Mouse (Mus musculus) frontal cortex, adult 2 months (tissue): ENCODE results near the gene Olfr811. TPM values are rescaled to one million over a fixed set of nuclear protein-coding genes. Genes with fewer than 3 reads are reported as not detected.

Experiments used
- DNase-seq, 2 experiments: peaks; one replicate each; pipeline ENCODE4 v3.0.0; 2022; ENCODE audit warnings: low spot score in 1 of 2; ENCODE audit errors: extremely low spot score in 1 of 2
- polyA plus RNA-seq: library from polyadenylated mRNA; depleted of rRNA; stranded (reverse); fragments of >200 nt; gene quantifications from 2 replicates; pipeline ENCODE4 v1.2.3, GENCODE M21; 2012; rRNA removed

The Olfr811 gene
- not detected in 2 replicates for polyA plus RNA-seq

DNA sequence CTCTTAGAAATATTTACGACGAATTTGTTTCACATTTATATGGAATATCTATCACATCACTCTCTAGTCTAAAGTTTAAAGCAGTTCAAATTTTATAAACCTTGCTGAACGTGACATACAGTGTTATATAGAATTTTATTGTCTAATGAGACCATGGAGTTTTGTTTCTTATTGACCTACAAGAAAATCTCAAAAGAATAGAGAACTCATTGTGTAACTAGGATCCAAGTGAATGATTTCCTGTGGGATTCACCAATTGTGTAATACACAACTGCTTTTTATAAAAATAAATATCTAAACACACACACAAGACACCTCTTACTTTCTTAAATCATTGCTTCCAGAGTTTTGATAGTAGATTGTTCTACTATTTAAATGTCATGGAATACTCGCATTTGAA lies at the start of gene Olfr811:
Olfr811 (minus strand) TSS at position 101 of the 400 bp plus-strand sequence.
- DNase-seq: no peak

DNA sequence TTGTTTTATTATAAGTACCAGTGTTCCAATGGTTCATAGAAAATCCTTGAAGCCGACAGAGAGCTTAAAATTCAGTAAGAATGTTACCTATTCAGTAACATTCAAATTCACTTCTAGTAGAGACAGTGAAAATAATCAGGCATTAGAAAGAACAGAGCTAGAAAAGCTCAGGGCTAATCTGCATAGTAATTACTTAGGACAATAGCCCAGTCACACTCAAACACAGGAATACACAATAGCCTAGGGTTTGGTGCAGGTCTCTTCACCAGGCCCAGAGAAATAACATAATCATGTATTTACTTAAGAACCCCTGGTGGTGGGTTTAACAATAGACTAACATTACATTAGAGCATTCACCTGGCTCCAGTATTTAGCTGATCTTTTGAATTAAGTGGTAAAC lies 43.1 kb upstream of the Olfr811 start:
- no peak for DNase-seq

GRCm38 (mm10) chr10:129845994-129846393 lies 41.8 kb upstream of the Olfr811 start, which contains the start of gene Olfr812:
Gene Olfr812, minus strand, starts transcription at chr10:129846094.
- peak in 1 of 2 experiments; percentile 1 for DNase-seq

DNA sequence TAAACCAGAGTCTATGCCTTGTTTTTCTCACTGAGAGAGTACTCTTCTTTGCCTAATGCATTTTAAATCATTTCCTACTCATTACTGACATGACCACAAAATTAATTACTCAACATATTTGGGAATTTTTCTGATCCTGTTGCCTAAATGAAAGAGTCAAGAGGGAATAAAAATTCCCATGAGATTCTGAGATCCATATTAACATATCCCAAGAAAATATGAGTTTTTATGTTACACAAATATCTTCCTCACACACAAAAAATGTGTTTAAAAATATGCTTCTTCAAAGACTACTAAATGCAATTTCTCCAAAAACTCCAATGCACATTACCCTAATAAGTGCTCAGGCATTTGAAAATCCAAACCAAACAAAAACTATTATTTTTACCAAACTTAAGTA lies 9.4 kb downstream of the Olfr811 start, which contains the start of gene Olfr810:
Olfr810 (minus strand) TSS at position 101 of the 400 bp plus-strand sequence.
- DNase-seq: no peak

DNA sequence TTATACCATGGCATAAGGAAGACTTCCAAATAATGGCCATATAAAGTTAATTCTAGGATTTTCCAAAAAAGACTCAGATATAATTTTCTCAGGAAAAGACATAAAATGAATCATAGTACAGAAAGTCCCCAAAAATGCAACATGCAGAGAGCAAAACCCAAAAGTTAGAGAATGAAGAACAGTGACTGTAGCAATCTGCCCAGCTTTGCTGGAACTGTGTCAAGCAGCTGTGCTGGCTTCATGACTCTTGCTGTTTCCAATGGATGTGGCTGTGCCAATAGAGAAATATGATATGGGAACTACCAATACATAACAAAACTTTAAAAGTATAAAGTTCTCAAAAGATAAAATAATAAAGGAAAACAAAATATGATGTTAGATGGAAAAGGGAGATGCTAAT lies 26.1 kb downstream of the Olfr811 start:
- no peak for DNase-seq

DNA sequence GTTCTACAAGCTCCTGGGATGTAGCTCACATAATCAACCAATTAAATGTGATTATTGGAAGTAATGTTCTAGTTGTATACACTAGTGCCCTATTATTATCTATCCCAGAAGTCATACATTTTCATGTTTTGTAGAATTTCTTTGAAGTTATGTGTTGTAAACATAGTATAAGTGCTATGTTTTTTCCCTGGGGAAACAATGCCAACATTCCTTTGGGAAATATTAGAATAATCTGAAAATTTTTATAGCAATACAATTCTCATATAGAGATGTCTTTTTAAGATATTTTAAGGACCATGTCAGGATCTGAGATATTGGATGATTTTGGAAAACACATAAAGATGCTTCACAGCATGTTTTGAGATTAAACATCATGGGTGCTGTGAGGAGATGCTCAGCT lies 29.9 kb downstream of the Olfr811 start, which contains the start of gene Olfr809:
Olfr809 (plus strand) TSS at position 301 of the 400 bp plus-strand sequence.
- DNase-seq: no peak

- DNase-seq: no peak
Observed at GRCm38 (mm10) chr10:129765182-129765581, 39.0 kb downstream of the Olfr811 start, which contains the start of gene Olfr808. Gene Olfr808, plus strand, starts transcription at chr10:129765482.

DNA sequence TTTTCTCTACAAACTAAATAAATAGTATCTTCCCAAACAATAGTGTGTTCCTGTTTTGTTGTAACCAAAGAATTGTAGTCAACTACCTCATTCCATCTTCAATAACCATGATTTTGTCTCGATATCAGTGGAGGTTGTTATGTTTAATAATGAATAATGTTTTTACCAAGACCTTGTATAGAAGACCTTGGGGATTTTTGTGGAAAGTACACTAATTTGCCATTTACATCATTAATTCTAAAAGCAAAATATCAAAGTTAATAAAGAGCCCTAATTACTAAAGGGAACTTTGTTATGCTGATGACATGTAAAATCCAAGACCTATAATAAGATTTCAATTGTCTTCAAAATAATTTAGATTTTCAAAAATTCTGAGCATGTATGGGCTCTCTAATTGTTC lies 46.5 kb downstream of the Olfr811 start, which contains the start of gene Olfr807:
Olfr807 (minus strand) TSS at position 101 of the 400 bp plus-strand sequence.
- no peak for DNase-seq

Other genes starting within 250 kb of the Olfr811 start
- not detected in 2 replicates for gene Olfr794, start 236.7 kb downstream of the Olfr811 start, polyA plus RNA-seq
- not detected in 2 replicates for gene Olfr796, start 191.8 kb downstream of the Olfr811 start, polyA plus RNA-seq
- gene Olfr798, start 176.5 kb downstream of the Olfr811 start, polyA plus RNA-seq: not detected in 2 replicates
- gene Olfr799, start 166.9 kb downstream of the Olfr811 start, polyA plus RNA-seq: not detected in 2 replicates
- gene Olfr800, start 146.7 kb downstream of the Olfr811 start, polyA plus RNA-seq: not detected in 2 replicates
- 0.04 TPM in 1 of 2 replicates, not detected in the other for gene Olfr801, start 130.5 kb downstream of the Olfr811 start, polyA plus RNA-seq
- gene Olfr802, start 116.2 kb downstream of the Olfr811 start, polyA plus RNA-seq: not detected in 2 replicates
- not detected in 2 replicates for gene Olfr803, start 110.1 kb downstream of the Olfr811 start, polyA plus RNA-seq
- not detected in 2 replicates for gene Olfr804, start 101.2 kb downstream of the Olfr811 start, polyA plus RNA-seq
- gene Olfr805, start 75.0 kb downstream of the Olfr811 start, polyA plus RNA-seq: not detected in 2 replicates
- gene Olfr806, start 62.5 kb downstream of the Olfr811 start, polyA plus RNA-seq: not detected in 2 replicates
- gene Olfr807, start 46.6 kb downstream of the Olfr811 start, polyA plus RNA-seq: not detected in 2 replicates
- gene Olfr808, start 38.9 kb downstream of the Olfr811 start, polyA plus RNA-seq: not detected in 2 replicates
- not detected in 2 replicates for gene Olfr809, start 29.8 kb downstream of the Olfr811 start, polyA plus RNA-seq
- gene Olfr810, start 9.5 kb downstream of the Olfr811 start, polyA plus RNA-seq: not detected in 2 replicates
- not detected in 2 replicates for gene Olfr812, start 41.7 kb upstream of the Olfr811 start, polyA plus RNA-seq
- not detected in 2 replicates for gene Olfr813, start 51.0 kb upstream of the Olfr811 start, polyA plus RNA-seq
- not detected in 2 replicates for gene Olfr814, start 75.5 kb upstream of the Olfr811 start, polyA plus RNA-seq
- not detected in 2 replicates for gene Olfr815, start 101.5 kb upstream of the Olfr811 start, polyA plus RNA-seq
- gene Olfr816, start 111.2 kb upstream of the Olfr811 start, polyA plus RNA-seq: not detected in 2 replicates
- gene Olfr818, start 144.7 kb upstream of the Olfr811 start, polyA plus RNA-seq: not detected in 2 replicates
- gene Olfr819, start 162.9 kb upstream of the Olfr811 start, polyA plus RNA-seq: not detected in 2 replicates
- gene Olfr247, start 171.7 kb upstream of the Olfr811 start, polyA plus RNA-seq: not detected in 2 replicates
- gene Gm10310, start 180.7 kb upstream of the Olfr811 start, polyA plus RNA-seq: not detected in 2 replicates
- gene Olfr820, start 208.2 kb upstream of the Olfr811 start, polyA plus RNA-seq: not detected in 2 replicates
- gene Olfr821, start 226.0 kb upstream of the Olfr811 start, polyA plus RNA-seq: not detected in 2 replicates